Mouse (Mus musculus): ENCODE measurements around the gene Xrcc4. TPM values are rescaled to one million over a fixed set of nuclear protein-coding genes. Genes with fewer than 3 reads are reported as not detected.
"Not testable (repeated sequence)": the region's sequence is repeated elsewhere in the genome, so short reads cannot be mapped to it uniquely, and the experiment has no call there.

Xrcc4 gene
- polyA plus RNA-seq, 1 experiment, result 1.8 TPM

GRCm38 (mm10) chr13:89814543-89814942 is 274.9 kb downstream of the Xrcc4 start:
- DNase-seq (ENCODE audit: low read depth), result no peak

GRCm38 (mm10) chr13:89812169-89812568 is 277.2 kb downstream of the Xrcc4 start:
- DNase-seq (ENCODE audit: low read depth), result no peak

DNA sequence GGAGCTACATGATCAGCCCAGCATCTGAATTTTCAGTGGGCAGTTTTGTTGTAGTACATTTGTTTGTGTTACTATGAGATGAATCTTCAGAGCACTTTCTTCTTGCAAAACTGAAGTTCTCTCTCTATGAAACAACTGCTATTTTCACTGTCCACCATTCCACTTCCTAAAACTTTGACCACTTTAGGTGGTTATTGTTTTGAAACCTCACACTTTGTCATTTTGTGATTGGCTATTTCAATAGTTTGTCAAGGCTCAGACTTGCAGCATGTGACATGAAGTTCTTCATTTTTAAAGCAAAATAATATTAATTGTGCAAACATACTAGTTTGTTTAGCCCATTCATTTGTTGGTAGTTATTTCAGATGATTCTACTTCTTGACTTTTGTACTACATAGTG is 280.4 kb downstream of the Xrcc4 start:
- no peak for DNase-seq (ENCODE audit: low read depth)

DNA sequence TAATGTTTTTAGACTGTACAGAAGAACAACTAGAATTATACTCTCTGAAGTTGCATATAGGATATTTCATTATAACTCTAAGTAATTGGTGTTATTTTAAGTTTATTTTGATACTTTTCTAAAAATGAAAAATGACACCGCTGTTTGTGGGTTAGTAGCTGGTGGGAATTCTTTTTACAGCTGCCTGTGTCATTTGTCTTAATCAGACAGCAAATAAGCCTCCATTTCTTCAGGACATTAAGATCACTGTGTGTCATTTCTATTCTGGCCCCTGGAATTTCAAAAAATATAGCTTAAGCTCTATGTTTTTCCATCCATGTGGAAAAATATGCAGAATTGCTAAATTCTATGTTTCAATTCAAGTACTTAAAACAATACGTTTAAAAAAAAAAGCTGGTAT is 287.5 kb downstream of the Xrcc4 start:
- no peak for DNase-seq (ENCODE audit: low read depth)

GRCm38 (mm10) chr13:89797721-89798120 is 291.7 kb downstream of the Xrcc4 start:
- DNase-seq (ENCODE audit: low read depth), result no peak

GRCm38 (mm10) chr13:89791475-89791874 is 297.9 kb downstream of the Xrcc4 start:
- no peak for DNase-seq (ENCODE audit: low read depth)

- peak; percentile 81 for DNase-seq (ENCODE audit: low read depth)
Measured at GRCm38 (mm10) chr13:89782886-89783285, 306.5 kb downstream of the Xrcc4 start.

GRCm38 (mm10) chr13:89780276-89780675 is 309.1 kb downstream of the Xrcc4 start:
- DNase-seq (ENCODE audit: low read depth), result no peak

- no peak for DNase-seq (ENCODE audit: low read depth)
Measured at GRCm38 (mm10) chr13:89779208-89779911, 310.0 kb downstream of the Xrcc4 start.

DNA sequence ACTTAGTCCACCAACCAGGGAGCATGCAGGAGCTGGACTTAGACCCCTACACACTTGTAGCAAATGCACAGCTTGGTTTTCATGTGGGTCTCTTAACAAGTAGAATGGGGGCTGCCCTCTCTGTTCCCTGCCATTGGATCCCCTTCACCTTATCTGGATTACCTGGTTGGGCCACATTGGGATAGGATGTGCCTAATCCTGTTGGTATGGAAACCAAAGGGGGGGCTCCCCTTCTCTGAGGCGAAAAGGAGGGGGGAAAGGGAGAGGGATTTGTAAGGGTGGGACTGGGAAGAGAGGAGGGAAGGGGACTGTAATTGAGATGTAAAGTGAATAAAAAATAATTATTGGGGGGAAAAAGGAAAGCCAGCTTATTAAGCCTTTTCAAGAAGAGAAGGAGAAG is 311.6 kb downstream of the Xrcc4 start:
- no peak for DNase-seq (ENCODE audit: low read depth)

DNA sequence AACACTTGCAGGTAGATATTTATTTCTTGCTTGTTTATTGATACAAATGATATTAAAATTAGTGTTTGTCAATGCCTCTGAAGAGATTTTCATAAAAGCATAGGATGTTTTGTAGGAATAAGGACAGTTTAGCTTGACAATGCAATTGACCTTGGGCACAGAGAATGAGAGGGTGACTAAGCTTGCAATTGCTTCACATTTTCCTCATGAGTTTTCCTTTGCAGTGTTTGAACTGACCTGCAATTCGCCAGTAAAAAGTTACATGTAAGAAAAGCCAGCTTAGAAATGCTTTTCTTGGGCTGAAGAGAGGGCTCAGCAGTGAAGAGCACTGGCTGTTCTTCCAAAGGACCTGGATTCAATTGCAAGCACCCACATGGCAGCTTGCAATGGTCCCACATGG is 312.3 kb downstream of the Xrcc4 start:
- no peak for DNase-seq (ENCODE audit: low read depth)

DNA sequence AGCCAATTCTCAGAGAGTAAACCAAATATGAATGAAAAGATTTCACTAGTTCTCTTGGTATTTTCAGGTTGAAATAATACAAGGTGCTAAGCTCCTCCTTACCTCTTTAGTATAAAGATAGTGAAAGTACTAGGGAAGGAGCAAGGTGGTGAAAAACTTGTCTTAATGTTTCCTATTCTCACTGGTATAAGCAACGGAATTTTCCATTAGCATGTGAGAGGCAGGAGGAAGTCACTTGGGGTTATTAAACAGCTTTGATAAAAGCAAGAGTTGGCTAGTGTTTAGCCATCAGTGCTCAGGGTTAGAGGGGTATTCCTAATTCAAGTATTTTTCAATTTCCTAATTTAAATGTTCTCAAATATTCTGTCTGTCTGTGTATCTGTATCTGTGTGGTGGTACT is 322.9 kb downstream of the Xrcc4 start:
- no peak for DNase-seq (ENCODE audit: low read depth)

GRCm38 (mm10) chr13:89765966-89766365 is 323.4 kb downstream of the Xrcc4 start:
- no peak for DNase-seq (ENCODE audit: low read depth)

DNA sequence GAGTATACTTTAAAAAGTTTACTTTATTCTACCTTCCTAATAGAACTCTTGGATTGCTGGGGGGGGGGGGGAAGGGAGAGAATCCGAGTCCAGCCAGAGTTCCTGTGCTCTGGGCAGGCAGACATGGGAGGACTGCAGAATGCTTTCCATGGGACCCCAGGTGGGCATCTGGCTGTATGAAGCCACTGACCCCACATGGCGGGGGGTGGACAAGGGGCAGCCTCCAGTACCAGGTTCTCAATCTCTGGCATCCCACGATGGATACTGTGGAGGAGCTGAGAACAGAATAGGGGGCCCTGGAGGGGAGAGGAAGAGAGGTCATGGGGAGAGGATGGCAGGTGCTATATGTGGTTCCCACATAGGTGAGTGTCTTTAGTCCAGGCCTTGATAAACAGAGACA is 327.1 kb downstream of the Xrcc4 start:
- no peak for DNase-seq (ENCODE audit: low read depth)

GRCm38 (mm10) chr13:89756347-89756746 is 333.1 kb downstream of the Xrcc4 start:
- no peak for DNase-seq (ENCODE audit: low read depth)

- not testable (repeated sequence) for DNase-seq (ENCODE audit: low read depth)
Measured at GRCm38 (mm10) chr13:89750562-89750961, 338.8 kb downstream of the Xrcc4 start.

GRCm38 (mm10) chr13:89743201-89743600 is 346.2 kb downstream of the Xrcc4 start:
- no peak for DNase-seq (ENCODE audit: low read depth)

- DNase-seq (ENCODE audit: low read depth), result no peak
Measured at GRCm38 (mm10) chr13:89742686-89743200, 346.7 kb downstream of the Xrcc4 start.

- no peak for DNase-seq (ENCODE audit: low read depth)
Measured at GRCm38 (mm10) chr13:89741766-89742685, 347.4 kb downstream of the Xrcc4 start, which contains the start of gene Vcan. Vcan (minus strand) TSS chr13:89742509.

- no peak for DNase-seq (ENCODE audit: low read depth)
Measured at GRCm38 (mm10) chr13:89741116-89741551, 348.3 kb downstream of the Xrcc4 start.

- no peak for DNase-seq (ENCODE audit: low read depth)
Measured at GRCm38 (mm10) chr13:89740243-89741115, 348.9 kb downstream of the Xrcc4 start.

Data from gonadal fat pad, adult 2 months (tissue).